Mouse (Mus musculus) stomach, postnatal 0 days (tissue): ENCODE measurements around the gene Olfr201.

Source experiments
- CTCF ChIP-seq: IDR thresholded peaks from 2 replicates; pipeline ENCODE4 v1.5.1; 2016; ENCODE audit warnings: antibody characterized with exemption, low read depth, mild to moderate bottlenecking, moderate library complexity
- EP300 ChIP-seq: optimal IDR thresholded peaks from 2 replicates; pipeline ENCODE3; 2016; ENCODE audit warnings: antibody characterized with exemption

DNA sequence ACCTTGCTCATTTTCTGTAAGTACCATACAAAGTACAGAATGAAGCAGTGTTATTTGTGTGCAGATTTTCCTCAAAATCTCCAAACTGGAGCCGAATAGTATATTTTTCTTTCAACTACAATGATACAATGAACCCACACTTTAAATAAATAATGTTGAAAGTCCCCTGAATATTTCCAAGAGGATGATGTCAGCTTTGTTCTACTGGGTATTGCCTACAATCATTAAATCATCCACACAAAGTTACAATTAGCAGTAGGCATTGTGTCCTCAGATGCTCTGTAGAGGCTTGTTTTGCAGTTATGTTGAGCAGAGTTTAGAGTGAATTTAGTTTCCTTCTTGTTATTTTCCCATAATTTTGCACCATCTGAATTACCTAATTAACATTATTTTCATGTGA is 14.3 kb upstream of the Olfr201 start, which contains the start of gene Olfr202:
- TF ChIP-seq CTCF (no peak), EP300 (no peak)
